Mouse (Mus musculus) CD4-positive, CD25-positive, alpha-beta regulatory T cell, adult 2 months (primary cell): ENCODE measurements around the gene Nelfb.
A peak's percentile ranks its signal among the peaks of the same experiment; 100 is the strongest.

Source experiments
- DNase-seq: peaks from one replicate; pipeline ENCODE4 v3.0.0-alpha.2; 2012; ENCODE audit warnings: low read depth, low spot score

Nelfb gene

DNA sequence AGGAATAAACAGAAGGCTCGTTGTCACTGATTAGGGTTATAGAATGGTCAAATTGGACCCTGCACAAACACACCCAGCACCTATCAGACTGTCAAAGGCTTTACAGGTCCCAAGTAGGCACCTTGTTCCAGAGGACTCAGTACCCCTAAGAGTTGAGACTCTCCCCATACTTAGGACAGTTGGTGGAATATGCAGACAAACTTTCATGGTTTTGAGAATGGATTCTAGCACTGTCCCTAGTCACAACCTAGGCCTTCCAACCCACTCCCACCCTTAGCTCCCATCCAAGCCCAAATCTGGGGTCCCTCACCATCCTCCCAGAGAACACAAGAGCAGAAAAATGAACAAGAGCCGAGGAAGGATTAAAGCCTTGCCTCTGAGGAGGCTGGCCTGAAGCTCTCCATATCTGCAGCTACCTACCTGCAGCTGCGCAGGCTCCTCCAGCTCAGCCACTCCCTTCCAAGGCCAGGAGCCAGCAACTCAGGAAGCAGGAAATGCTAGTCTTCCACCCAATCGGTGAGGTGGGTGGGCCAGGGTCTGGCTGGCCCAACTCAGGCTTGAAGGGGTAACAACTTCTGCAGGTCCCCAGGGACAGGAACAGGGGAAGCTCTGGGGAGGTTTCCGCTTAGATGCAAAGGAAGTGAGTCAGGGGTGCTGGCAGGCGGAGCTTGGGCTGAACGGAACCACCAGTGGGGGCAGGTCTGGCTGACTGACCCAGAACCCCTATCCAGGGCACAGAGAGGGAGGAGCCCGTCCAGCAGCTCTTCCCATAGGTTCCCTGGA lies 14.9 kb downstream of the Nelfb start, which contains the start of gene Tor4a:
Gene Tor4a, minus strand, starts transcription at position 715 of the 783 bp plus-strand sequence.
- peak; percentile 79 for DNase-seq

DNA sequence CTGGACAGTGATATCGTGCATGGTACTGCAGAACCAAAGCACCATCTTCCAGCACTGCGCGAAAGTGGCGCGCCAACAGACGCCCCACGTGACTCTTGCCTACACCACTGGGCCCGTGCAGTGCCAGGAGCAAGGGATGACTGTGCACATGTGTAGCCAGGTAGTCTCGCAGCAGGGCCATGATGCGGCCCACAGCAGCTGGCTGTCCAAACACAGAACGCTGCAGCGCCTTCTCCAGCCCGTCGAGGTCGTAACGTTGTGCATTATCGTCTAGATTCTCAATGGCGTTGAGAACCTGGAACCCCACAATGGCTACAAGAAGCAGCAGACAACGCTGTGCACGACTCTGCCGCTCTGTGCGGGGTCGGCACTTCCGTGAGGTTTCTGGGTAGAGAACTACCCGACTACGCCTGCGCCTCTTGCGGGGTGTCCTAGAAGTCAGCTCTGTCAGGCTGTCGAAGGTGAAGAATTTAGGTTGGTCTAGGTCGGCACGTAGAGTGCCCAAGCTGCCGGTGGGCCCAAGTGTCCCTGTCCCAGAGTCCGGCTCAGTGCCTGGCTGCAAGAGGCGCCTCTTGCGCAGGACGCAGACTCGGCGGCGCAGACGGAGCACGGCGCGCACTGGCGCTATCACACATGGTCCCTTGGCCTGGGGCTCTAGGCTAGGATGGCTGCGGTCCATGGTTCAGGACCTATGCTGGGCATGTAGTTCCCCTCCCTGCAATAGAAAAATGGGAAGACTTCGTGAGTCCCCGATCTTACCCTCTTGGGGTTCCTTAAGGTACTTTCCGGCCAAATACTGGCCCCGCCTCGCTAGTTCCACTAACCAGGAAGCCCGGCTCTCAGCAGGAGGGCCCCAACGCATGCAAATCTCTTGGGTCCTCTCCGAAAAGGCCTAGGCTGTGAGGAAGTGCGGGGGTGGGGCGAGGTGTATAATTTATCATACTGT lies 15.8 kb downstream of the Nelfb start:
- DNase-seq = peak; percentile 80

DNA sequence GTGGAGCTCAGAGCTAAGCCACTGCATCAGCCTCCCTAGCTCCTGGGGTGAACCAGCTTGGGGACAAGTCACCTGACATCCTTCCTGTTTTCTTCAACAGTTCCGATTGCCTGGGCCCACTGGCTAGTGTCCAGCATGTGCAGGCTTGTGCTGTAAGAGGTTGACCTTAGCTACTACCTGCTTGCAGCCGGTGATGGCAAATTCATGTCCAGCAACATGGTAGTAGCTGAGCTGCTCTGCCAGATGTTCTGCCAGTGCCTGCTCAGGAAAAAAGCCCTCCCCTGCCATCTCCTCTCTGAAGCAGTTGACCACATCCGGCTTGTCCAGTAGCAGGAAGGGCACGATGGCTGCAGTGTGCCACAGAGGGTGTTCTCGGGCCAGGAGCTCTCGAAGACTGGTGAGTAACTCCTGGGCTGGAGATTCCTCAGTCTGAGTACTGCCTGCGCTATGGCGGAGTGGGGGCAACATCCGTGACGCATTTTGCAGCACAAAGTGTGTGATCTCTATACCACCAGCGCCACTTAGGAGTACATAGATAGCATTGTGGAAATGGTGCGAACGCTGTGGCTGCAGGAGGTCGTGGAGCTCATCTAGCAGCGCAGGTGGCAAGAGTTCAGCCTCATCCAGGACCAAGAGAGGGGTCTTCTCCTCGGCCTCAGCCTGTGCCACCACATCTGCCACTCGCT lies 16.7 kb downstream of the Nelfb start:
- DNase-seq = peak; percentile 50

DNA sequence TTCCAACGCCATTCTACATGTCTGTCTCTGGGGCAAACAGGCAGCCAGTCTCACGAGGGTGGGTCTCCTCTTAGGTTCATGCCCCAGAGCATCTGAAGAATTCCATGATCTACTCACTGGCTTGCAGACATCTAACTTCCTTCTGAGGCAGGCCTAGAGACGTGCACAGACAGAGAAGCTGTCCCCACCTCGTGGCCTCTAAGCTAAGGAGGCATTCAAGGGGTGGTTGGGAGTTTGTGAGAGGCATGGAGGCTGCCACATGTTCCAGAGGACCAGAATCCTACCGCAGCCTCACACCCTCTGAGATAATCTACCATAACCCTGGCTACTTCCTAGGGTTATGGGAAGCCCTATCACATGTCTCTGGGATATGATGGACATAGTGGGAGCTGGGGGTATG lies 17.3 kb downstream of the Nelfb start:
- no peak for DNase-seq

DNA sequence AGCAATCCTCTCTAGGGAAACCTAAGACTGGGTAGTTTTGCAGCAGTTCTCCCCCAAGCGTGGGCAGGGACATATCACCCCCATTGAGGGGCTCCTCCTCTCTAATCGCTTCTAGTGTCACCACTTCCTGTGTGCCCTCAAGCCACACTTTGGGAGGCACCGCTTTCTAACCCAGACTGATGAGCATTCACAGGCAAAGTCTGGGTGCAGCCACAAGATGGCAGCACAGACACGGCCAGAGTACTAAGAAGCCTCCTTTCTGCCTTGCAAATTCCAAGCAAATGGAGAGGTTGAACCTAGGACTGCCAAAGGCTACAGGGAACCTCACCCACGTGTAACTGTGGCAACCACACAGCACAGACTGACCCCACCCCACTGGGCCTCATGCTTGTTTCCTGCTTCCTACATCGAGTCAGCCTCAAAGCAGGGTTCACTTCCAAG lies 17.9 kb downstream of the Nelfb start:
- DNase-seq = peak; percentile 92

DNA sequence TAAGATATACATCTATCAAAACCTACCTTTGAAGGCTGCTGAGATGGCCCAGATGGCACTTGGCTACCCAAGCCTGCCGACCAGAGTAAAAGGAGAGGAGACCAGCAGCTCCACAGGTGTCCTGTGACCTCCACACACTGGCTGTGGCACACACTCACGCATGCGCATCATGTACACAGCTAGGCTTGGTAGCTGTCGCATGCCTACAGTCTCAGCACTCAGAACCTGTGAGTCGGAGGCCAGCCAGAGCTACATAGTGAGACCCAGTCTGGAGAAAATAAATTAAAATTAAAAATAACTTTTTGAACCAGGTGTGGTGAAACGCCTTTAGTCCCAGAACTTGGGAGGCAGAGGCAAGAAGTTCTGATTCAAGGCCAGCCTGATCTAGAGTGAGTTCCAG lies 23.4 kb downstream of the Nelfb start:
- no peak for DNase-seq

DNA sequence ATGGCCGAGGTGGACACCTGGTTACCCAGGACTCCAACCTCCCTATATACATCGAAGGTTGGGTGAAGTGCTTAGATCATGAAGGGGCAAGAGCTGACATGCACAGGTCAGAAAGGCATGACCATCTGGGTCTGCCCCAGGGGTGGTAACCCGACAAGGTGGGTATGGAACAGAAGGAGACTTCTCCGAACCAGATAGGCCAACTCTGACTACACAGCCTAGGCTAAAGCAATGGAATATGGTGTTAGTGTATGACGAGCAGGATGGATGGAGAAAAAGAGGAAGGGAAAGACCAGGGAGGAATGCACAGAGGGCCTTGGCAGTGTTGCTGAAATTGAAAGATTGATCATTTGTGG lies 24.7 kb downstream of the Nelfb start:
- DNase-seq = no peak

DNA sequence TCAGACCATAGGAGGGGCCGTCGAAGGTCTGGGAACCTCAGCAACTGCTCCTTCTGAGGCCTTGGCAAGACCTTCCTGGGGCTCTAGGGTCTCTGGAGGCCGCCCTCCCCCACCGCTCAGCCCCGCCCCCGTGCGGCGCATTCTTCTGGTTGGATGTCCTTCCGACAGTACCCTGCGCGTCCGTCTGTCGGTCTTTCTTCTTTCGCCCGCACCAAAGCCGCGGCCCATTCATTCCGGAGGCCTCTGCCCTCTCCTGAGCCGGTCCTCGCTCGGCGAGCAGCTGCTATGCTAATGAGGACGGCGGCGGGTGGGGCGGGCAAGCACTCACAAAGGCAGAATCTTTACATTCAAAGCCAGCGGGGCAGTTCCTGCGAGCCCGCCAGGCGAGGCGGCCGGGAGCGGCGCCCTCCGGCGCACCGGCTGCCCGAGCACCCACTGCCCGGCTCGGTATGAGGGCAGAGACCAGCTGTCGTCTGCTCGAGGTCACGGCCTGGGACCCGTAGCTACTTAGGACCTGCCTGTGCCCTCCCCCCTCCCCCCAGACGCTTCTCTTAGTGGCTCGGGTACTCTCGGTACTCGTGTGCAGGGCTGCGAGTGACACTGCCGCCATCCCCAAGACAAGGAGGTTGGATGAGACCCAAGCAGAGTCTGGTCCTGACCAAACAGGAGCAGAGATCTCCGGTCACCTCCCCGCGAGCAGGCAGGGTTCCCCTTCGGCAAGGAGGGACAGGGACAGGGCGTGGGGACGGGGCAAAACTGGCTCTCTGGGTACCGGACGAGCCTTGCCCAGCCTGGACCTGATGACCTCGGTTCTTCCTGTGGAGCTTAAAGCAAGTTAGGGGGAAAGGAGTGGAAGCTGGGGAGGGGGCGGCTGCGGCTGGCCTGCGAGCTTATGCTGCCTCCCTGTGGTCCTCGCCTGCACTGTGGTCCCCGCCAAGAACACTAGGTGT lies 25.4 kb downstream of the Nelfb start:
- DNase-seq = peak; percentile 72

DNA sequence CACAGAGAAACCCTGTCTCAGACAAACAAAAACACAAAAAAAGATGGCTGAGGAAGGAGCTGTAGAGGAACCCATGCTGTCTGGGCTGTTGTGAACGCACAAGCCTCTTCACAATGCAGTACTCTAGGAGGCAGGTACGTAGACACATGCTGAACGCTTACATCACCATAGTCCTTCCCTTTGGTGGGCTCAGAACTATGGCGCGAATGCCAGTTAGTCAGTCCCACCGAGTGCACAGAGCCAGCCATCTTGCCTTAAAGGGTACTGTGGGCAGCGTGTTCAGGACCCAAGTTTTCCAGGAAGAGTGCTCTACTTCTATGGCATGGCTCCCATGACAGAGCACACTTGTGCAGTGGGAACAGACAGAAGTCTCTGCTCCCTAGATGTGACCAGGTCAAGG lies 26.8 kb downstream of the Nelfb start:
- no peak for DNase-seq

DNA sequence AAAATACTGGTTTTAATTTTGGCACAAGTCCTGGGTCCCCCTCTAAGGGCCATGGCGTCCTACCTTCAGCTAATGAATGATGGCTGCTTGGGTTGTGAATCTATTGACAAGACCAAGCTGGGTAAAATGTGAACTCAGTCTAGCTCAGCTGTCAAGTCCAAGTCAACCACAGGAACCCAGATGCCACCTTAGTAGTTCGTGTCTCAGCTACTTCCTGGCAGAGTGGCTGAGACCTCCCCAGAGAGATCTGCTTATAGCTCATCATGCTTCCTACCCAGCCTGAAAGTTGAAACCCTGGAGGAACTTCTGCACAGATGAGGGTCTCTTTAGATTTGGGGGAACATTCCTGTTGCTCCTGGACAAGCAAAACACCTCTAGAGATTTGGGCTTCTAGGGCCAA lies 28.0 kb downstream of the Nelfb start:
- peak; percentile 63 for DNase-seq

DNA sequence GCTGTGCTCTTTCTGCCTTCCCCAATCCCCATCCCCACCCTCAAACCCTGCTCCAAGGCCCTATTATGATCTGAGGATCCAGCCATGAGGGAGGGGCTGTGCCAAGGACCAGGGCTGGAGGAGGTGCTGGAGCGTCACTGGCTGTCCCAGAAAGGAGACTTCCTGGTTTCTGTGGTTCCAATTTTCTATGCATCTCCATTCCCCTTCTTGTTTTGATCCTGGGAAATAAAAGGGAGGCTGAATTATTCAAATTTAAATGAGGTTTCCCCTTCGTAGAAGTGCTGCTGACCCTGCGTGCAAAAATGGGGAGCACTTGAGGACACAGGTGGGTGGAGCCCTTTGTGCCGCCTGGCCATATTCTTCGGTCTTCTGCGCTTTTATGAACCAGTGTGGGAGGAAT lies 28.6 kb downstream of the Nelfb start:
- peak; percentile 24 for DNase-seq

DNA sequence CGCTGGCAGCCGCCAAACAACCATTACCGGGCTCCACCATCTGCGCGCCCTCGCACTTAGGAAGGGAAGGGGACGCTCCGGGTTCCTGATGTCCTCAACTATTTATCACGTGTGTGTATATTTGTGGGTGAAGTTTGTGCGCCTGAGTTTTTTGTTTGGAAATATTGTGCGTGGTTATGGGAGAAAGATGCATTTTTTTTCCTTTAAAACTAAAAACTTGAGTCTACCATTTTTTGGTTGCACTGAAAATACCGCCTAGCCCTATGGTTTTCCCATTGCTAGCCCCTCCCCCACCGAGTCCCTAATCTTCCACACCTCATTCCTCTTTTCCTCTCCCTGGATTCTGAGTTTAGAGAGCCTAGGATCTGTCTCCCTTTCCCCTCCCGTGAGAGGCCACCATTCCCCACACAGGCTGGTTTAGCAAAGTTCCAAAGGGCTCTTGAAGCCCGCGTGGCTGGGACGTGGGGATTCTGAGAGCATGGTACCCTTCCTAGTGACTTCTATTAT lies 29.3 kb downstream of the Nelfb start:
- no peak for DNase-seq

DNA sequence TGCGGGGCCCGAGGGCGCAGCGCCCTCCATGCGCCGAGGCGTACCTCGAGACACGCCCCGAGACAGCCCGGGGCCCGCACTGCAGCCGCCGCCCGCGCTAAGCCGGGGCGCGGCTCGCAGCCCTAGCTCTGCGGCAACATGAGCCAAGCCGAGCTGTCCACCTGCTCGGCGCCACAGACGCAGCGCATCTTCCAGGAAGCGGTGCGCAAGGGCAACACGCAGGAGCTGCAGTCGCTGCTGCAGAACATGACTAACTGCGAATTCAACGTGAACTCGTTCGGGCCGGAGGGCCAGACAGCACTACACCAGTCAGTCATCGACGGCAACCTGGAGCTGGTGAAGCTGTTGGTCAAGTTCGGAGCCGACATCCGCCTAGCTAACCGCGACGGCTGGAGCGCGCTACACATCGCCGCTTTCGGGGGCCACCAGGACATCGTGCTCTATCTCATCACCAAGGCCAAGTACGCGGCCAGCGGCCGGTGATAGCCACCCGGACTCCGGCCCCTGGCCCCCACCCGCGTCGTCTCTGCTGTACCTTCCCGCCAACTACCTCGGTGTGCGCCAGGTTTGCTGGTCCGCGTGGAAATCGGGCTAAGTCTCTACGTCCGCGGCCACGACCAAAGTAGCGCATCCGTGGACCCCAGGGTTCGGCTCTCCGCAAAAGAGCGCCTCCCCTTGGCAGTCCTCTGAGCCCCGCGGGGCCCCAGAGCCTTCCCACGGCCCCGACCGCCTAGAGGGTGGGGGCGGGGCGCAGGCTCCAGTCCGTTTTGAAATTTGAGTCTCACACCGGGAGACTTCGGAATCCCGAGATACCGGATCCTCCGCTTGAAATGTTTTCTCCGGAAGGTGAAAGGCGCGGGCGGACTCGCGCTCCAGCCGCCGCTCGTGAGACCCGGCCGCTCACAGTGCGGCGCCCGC lies 30.1 kb downstream of the Nelfb start:
- DNase-seq = peak; percentile 79

DNA sequence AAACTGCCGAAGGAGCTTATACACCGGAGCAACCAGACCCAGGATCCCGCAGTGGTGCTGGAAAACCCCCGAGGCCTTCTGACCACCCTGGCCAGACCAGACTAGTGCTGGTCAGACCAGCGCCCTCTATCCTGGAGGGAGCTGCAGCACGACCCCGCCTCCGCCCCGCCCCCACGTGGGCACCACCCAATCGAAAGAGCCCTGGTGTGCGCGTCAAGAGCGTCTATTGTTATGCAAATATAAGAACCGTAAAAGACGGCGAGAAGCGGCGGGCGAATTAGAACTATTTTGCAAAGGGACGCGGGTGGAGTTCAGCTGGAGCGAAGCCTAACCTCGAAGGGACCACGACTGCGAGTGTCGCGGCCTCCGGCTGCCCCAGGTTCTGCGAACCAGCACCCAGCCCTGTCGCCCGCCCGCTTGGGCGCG lies 30.8 kb downstream of the Nelfb start, which contains the start of gene Nrarp:
Gene Nrarp, plus strand, starts transcription at position 281 of the 426 bp plus-strand sequence.
- DNase-seq = peak; percentile 93

DNA sequence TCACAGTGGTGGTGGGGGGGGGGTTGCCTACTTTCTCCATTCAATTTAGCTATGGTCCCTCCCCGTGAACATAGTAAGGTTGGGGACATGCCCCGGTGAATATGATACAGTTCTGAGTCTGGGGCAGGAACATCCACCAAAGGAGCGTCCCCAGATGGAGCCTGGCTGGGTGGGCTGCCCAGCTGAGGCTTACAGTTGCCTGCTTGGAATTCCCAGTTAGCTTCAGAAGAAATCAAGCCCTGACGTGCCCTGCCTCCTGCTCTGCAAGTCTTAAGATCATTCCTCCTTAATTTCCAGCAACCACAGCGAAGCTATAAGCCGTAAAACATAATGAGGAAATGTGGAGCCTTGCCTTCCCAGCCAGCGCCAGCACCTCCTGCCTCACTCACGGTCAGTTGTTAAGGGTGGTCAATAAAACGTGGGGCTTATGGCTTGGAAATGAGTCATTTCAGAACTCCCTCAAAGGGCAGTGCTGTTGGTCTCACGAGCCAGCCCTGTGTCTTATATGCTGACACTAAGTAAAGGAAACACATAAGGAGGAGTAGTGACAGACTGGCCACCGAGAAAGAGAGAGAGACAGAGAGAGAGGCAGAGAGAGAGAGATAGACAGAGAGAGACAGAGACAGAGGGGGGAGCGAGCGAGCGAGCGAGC lies 31.6 kb downstream of the Nelfb start:
- DNase-seq = no peak

DNA sequence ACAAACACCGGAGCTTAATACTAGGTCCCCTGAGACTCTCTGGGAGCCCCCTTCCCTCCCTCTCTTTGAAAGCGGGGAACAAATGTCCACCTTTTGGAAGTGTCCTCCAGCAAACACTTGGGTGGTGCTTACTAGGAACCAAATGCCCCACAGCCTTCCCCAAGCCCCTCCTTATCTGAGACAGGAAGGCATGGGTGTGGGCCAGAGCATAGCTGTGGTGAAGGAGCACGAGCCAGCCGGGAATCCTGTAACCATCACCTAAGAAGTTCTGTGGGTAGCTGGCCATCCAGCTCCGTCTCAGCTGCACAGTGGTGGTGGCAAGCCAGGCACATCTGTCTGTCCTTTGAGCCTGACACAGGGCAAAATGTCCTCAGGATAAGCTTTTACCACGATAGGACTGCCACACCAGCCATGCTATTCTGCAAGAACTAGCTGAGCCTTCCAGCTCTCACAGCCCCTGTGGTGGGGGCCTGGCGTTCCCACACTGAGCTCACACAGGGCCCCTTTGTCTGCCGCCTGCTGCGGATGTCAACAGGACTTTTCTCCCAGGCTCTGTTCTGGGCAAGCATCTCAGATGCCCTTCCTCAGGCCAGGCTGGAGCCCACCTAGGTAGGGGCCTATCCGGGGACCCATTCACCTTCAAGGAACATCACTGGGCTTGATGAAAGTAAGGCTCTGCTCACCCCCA lies 32.9 kb downstream of the Nelfb start:
- DNase-seq = no peak

DNA sequence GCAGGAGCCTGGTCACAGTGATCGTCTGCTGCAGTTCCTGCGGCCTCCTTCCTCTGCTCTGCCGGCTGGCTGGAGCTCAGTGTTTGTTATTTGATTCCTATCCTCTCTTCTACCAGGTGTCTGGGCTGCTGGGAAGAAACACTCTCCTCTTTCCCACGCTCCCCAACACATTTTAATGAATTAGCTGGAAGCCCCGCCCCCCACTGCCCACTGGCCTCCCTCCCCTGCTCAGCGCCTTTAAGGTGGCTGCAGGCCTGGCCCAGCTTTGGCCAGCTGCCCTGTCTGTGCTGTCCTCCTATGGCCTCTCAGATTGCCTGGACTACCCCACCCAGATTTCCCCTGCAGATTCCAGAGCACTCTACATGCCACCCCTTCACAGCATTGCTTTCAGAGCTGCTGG lies 33.6 kb downstream of the Nelfb start:
- no peak for DNase-seq

DNA sequence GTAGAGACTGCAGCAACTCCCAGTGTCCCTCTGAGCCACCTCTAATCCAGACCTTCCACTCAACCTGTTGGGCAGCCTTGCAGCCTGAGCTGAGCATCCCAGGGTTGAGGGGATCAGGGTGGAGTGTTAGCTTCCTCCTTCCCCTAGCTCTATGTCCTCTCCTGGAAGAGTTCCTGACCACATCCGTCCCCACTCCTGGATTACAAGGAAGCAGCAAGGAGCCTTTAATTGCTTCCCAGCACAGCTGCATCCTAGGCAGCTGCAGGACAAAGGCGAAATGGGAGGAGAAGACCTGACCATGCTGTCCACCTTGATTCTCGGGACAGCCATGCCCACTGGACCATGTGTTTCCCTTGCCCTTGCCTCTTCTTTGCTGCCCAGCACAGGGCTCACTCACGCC lies 34.2 kb downstream of the Nelfb start:
- no peak for DNase-seq
